Mouse (Mus musculus): Measurements from ENCODE around the gene Olfr1339.

DNA sequence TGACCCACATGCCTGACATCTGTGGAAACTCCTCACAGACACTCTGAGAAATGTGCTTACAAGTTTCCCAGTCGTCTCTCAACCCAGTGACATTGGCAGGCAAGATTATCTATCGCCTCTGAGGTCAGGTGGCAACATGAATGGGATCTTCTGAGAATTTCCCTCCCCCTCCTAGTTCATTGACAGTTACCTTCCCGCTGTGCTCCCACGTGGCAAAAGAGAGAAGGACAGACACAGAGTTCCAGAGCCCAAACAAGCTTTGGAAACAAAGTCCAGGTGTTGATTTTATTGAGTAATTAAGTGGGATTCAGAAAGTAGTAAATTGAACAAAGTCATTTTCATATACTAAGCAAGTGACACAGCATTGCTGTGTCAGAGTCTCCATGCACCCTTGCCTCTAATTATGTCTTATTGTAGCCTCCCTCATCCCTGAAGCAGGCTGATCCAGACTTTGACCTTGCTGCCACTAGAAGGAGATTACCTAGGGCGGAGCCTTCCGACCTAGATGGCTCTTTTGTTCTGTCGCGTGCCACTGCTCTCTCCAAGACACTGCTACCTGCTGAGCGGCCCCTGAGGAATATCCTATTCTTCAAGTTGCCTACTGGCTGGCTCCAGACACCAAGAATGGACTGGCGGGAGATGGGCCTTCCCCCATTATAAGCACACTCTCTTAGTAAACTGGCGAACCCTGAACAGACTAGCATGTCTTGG lies 9.2 kb downstream of the Olfr1339 start:
- TF ChIP-seq CTCF (IDR thresholded peaks at IDR 0.05; ENCODE audit: borderline replicate concordance, insufficient read depth, low read length) (no peak), POLR2A (IDR thresholded peaks at IDR 0.05; ENCODE audit: low read depth, low read length) (no peak)

All from embryonic fibroblast, embryonic 13.5 days (primary cell).